Mouse (Mus musculus) liver, adult 2 months (tissue): Measurements from ENCODE around the gene Gstm1. TPM values are rescaled to one million over a fixed set of nuclear protein-coding genes. Genes with fewer than 3 reads are reported as not detected.
"Not testable (repeated sequence)": the region's sequence is repeated elsewhere in the genome, so short reads cannot be mapped to it uniquely, and the experiment has no call there.

Source experiments
- DNase-seq: peaks from one replicate; pipeline ENCODE4 v3.0.0-alpha.2; 2011; ENCODE audit warnings: low read depth, low spot score; ENCODE audit errors: extremely low read depth
- H3K27ac ChIP-seq: fragments of 200-500 bp; replicated peaks from 2 replicates; pipeline ENCODE4 v1.5.1; 2012; ENCODE audit warnings: low read depth, mild to moderate bottlenecking, control low read depth, inconsistent platforms, low read length; ENCODE audit not compliant: insufficient read depth
- H3K27me3 ChIP-seq: fragments of 200-500 bp; 2 replicates; pipeline ENCODE4 v1.6.1; 2012; ENCODE audit warnings: mild to moderate bottlenecking, moderate library complexity, low read length, inconsistent platforms; ENCODE audit not compliant: control insufficient read depth, insufficient read depth
- H3K36me3 ChIP-seq: fragments of 200-500 bp; 2 replicates; pipeline ENCODE4 v1.6.1; 2012; ENCODE audit warnings: low read length, inconsistent platforms; ENCODE audit not compliant: control insufficient read depth, insufficient read depth
- H3K4me1 ChIP-seq: fragments of 200-500 bp; 2 replicates; pipeline ENCODE4 v1.6.1; 2011; ENCODE audit warnings: low read length; ENCODE audit not compliant: control insufficient read depth, insufficient read depth
- H3K4me3 ChIP-seq: fragments of 200-500 bp; 2 replicates; pipeline ENCODE4 v1.5.1; 2011; ENCODE audit warnings: low read depth, mild to moderate bottlenecking, control low read depth, low read length, moderate library complexity; ENCODE audit not compliant: insufficient read depth
- H3K79me2 ChIP-seq: fragments of 200-500 bp; 2 replicates; pipeline ENCODE4 v1.6.1; 2012; ENCODE audit warnings: inconsistent platforms, mild to moderate bottlenecking, low read length, moderate library complexity; ENCODE audit not compliant: control insufficient read depth, insufficient read depth
- H3K9ac ChIP-seq: fragments of 200-500 bp; 2 replicates; pipeline ENCODE4 v1.6.1; 2012; ENCODE audit warnings: low read depth, mild to moderate bottlenecking, control low read depth, inconsistent platforms, low read length
- CTCF ChIP-seq: fragments of 200-500 bp; IDR thresholded peaks from 2 replicates; pipeline ENCODE4 v1.5.1; 2011; ENCODE audit warnings: low read depth, low read length, control low read depth
- POLR2A ChIP-seq: fragments of 200-500 bp; IDR thresholded peaks from 2 replicates; pipeline ENCODE4 v1.6.1; 2011; ENCODE audit warnings: low read length, control low read depth; ENCODE audit not compliant: insufficient read depth; ENCODE audit errors: extremely low read depth
- WGBS: fragments of 180-500 bp; shearing (Covaris S2); methylation state at CpG from one replicate; pipeline ENCODE4 v1.1.7; 2018; 5-methylcytosine and 5-hydroxymethylcytosine counted together
- polyA plus RNA-seq: library from polyadenylated mRNA; depleted of rRNA; stranded (reverse); fragments of >200 nt; gene quantifications from 2 replicates; pipeline ENCODE4 v1.2.3, GENCODE M21; 2012
- total RNA-seq: library from RNA; depleted of rRNA; stranded (reverse); fragments of >200 nt; gene quantifications from 2 replicates; pipeline ENCODE4 v1.2.3, GENCODE M21; 2014

Gene Gstm1
- total and polyA plus RNA-seq, 2 experiments, result 474 to 6,847 TPM

GRCm38 (mm10) chr3:108018190-108018820, 532 bp upstream of the Gstm1 start:
- TF ChIP-seq POLR2A (no peak), CTCF (no peak)
- DNase-seq, result no peak
- Histone ChIP-seq H3K4me3 (0 out of 2 replicates have a peak overlapping the region, but pooled peaks have one; percentile 4), H3K9ac (peak overlapping the region; percentile 44), H3K36me3 (no peaks in the 10 kb centered on the region), H3K79me2 (no peaks in the 10 kb centered on the region), H3K27ac (peak overlapping the region; percentile 80), H3K4me1 (peaks cover 42% of the 10 kb centered on the region), H3K27me3 (no peaks in the 10 kb centered on the region)
- WGBS, result 18% methylated on average over 14 of the region's 14 CpGs

GRCm38 (mm10) chr3:108016468-108016867, 1.3 kb downstream of the Gstm1 start:
- Histone ChIP-seq H3K9ac (peak overlapping the region; percentile 68), H3K4me1 (peaks cover 39% of the 10 kb centered on the region), H3K4me3 (peak overlapping the region; percentile 59), H3K27ac (peak overlapping the region; percentile 91)
- H3K36me3 ChIP-seq, H3K79me2 ChIP-seq, H3K27me3 ChIP-seq, DNase-seq: not testable (repeated sequence)
- 49% methylated on average over 5 of the region's 5 CpGs for WGBS

- Histone ChIP-seq H3K27ac (peak overlapping the region; percentile 77), H3K36me3 (no peaks in the 10 kb centered on the region; the same call in 1 of the 2 replicates), H3K4me1 (peaks cover 39% of the 10 kb centered on the region), H3K27me3 (no peaks in the 10 kb centered on the region), H3K4me3 (no peak overlapping the region), H3K9ac (0 out of 2 replicates have a peak overlapping the region, but pooled peaks have one; percentile 36), H3K79me2 (no peaks in the 10 kb centered on the region)
- TF ChIP-seq POLR2A (no peak), CTCF (no peak)
- peak; percentile 85 for DNase-seq
- WGBS, result 30% methylated on average over 2 of the region's 2 CpGs
These were observed 2.8 kb downstream of the Gstm1 start for GRCm38 (mm10) chr3:108014974-108015346.

- Histone ChIP-seq H3K79me2 (no peaks in the 10 kb centered on the region), H3K27ac (peak overlapping the region; percentile 79), H3K36me3 (no peaks in the 10 kb centered on the region; the same call in 1 of the 2 replicates), H3K27me3 (no peaks in the 10 kb centered on the region), H3K4me1 (peaks cover 39% of the 10 kb centered on the region), H3K9ac (peak overlapping the region; percentile 49), H3K4me3 (no peak overlapping the region)
- DNase-seq, result peak; percentile 86
- 42% methylated on average over 8 of the region's 8 CpGs for WGBS
- TF ChIP-seq CTCF (no peak), POLR2A (no peak)
These were observed 3.4 kb downstream of the Gstm1 start for GRCm38 (mm10) chr3:108014098-108014973.

GRCm38 (mm10) chr3:108013331-108013871, 4.4 kb downstream of the Gstm1 start:
- Histone ChIP-seq H3K4me3 (no peak overlapping the region), H3K4me1 (peaks cover 35% of the 10 kb centered on the region), H3K79me2 (no peaks in the 10 kb centered on the region), H3K27me3 (no peaks in the 10 kb centered on the region), H3K9ac (peak overlapping the region; percentile 49), H3K27ac (peak overlapping the region; percentile 79), H3K36me3 (no peaks in the 10 kb centered on the region; the same call in 1 of the 2 replicates)
- TF ChIP-seq CTCF (no peak), POLR2A (no peak)
- DNase-seq, result peak; percentile 98
- 10% methylated on average over 4 of the region's 4 CpGs for WGBS

- TF ChIP-seq POLR2A, result no peak
- no peak for TF ChIP-seq CTCF
- H3K27me3 ChIP-seq, result no peaks in the 10 kb centered on the region
- no peak for DNase-seq
- H3K36me3 ChIP-seq, result no peaks in the 10 kb centered on the region; the same call in 1 of the 2 replicates
- H3K4me1 ChIP-seq, result peaks cover 31% of the 10 kb centered on the region
- H3K79me2 ChIP-seq, result no peaks in the 10 kb centered on the region
- H3K4me3 ChIP-seq, result no peak overlapping the region
- 43% methylated on average over 3 of the region's 3 CpGs for WGBS
- no peak overlapping the region for H3K9ac ChIP-seq
- H3K27ac ChIP-seq, result no peak overlapping the region
These were observed 6.2 kb downstream of the Gstm1 start for GRCm38 (mm10) chr3:108011558-108011957.
